Mouse (Mus musculus) neural tube, embryonic 15.5 days (tissue): Measurements from ENCODE around the gene B3gat2. TPM values are rescaled to one million over a fixed set of nuclear protein-coding genes. Genes with fewer than 3 reads are reported as not detected.

Experiments used
- ATAC-seq: fragments of 200-750 bp; cut with Nextera tagmentation; 2 replicates; pipeline ENCODE4 v1.8.0; 2017; ENCODE audit warnings: mild to moderate bottlenecking, moderate TSS enrichment, moderate library complexity; ENCODE audit not compliant: low FRiP score
- H3K27ac ChIP-seq: fragments of 300-500 bp; sonication (generic); replicated peaks from 2 replicates; pipeline ENCODE4 v1.5.1; 2015; ENCODE audit warnings: mild to moderate bottlenecking, inconsistent platforms
- H3K27me3 ChIP-seq: fragments of 300-500 bp; sonication (generic); replicated peaks from 2 replicates; pipeline ENCODE4 v1.6.1; 2015; ENCODE audit warnings: inconsistent platforms
- H3K36me3 ChIP-seq: fragments of 300-500 bp; sonication (generic); 2 replicates; pipeline ENCODE4 v1.6.1; 2015; ENCODE audit warnings: inconsistent platforms
- H3K4me1 ChIP-seq: fragments of 300-500 bp; sonication (generic); 2 replicates; pipeline ENCODE4 v1.6.1; 2015; ENCODE audit warnings: inconsistent platforms
- H3K4me2 ChIP-seq: fragments of 300-500 bp; sonication (generic); 2 replicates; pipeline ENCODE4 v1.6.1; 2015; ENCODE audit warnings: inconsistent platforms, mild to moderate bottlenecking, moderate library complexity
- H3K4me3 ChIP-seq: fragments of 300-500 bp; sonication (generic); replicated peaks from 2 replicates; pipeline ENCODE4 v1.5.1; 2015; ENCODE audit warnings: mild to moderate bottlenecking, inconsistent platforms
- H3K9ac ChIP-seq: fragments of 300-500 bp; sonication (generic); replicated peaks from 2 replicates; pipeline ENCODE4 v1.6.1; 2015; ENCODE audit warnings: mild to moderate bottlenecking, inconsistent platforms
- H3K9me3 ChIP-seq: fragments of 300-500 bp; sonication (generic); replicated peaks from 2 replicates; pipeline ENCODE4 v1.6.1; 2016; ENCODE audit warnings: inconsistent platforms
- WGBS: fragments of 180-500 bp; shearing (Covaris S2); methylation state at CpG from one replicate; pipeline ENCODE4 v1.1.7; 2015; ENCODE audit warnings: mixed read lengths; 5-methylcytosine and 5-hydroxymethylcytosine counted together
- polyA plus RNA-seq: library from polyadenylated mRNA; unstranded; fragments of >200 nt; fragmentation: Nextera tagmentation; extraction: Ambion mirVana; gene quantifications from 2 replicates; pipeline ENCODE4 v1.2.1, GENCODE M21; 2015

Gene B3gat2
- polyA plus RNA-seq, 1 experiment from 2014 or later: 27.9 TPM

DNA sequence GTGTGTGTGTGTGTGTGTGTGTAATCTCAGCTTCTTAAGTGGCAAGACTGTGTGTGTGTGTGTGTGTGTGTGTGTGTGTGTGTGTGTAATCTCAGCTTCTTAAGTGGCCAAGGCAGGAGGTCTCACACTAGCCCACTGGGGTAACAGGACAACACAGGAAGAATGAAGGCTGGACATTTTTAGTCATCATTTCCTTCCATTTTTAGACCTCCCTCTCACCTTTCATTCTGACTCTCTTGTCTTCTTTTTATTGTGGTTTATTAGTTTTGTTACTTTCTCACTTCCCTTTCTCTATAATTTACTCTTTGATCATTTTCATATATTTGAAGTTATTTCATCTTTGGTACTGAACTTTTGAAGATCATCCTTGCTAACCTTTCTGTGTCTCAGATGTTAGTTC is 79.4 kb downstream of the B3gat2 start:
- Histone ChIP-seq H3K9me3 (no peaks in the 10 kb centered on the region), H3K9ac (no peak overlapping the region), H3K4me3 (no peak overlapping the region), H3K4me2 (no peak overlapping the region), H3K27me3 (no peaks in the 10 kb centered on the region), H3K36me3 (peaks cover 11% of the 10 kb centered on the region), H3K27ac (no peak overlapping the region), H3K4me1 (peaks cover 8% of the 10 kb centered on the region)
- no peak for ATAC-seq

GRCm38 (mm10) chr1:23842629-23843028 is 81.1 kb downstream of the B3gat2 start:
- no peak overlapping the region for H3K4me2 ChIP-seq
- H3K36me3 ChIP-seq: peaks cover 22% of the 10 kb centered on the region
- H3K9ac ChIP-seq: no peak overlapping the region
- no peak overlapping the region for H3K4me3 ChIP-seq
- H3K9me3 ChIP-seq: no peaks in the 10 kb centered on the region
- WGBS: 37% methylated on average over 3 of the region's 3 CpGs
- no peaks in the 10 kb centered on the region for H3K27me3 ChIP-seq
- H3K27ac ChIP-seq: peak overlapping the region; percentile 46
- H3K4me1 ChIP-seq: peaks cover 11% of the 10 kb centered on the region
- peak; percentile 63 for ATAC-seq

- Histone ChIP-seq H3K36me3 (peaks cover 32% of the 10 kb centered on the region), H3K9me3 (no peaks in the 10 kb centered on the region), H3K27ac (peak overlapping the region; percentile 46; the same call in 1 of the 2 replicates), H3K27me3 (no peaks in the 10 kb centered on the region), H3K4me3 (no peak overlapping the region), H3K4me1 (peaks cover 11% of the 10 kb centered on the region), H3K9ac (no peak overlapping the region), H3K4me2 (no peak overlapping the region)
- no peak for ATAC-seq
- WGBS: 77% methylated on average over 7 of the region's 7 CpGs
These were observed 82.2 kb downstream of the B3gat2 start for GRCm38 (mm10) chr1:23843790-23844189.

DNA sequence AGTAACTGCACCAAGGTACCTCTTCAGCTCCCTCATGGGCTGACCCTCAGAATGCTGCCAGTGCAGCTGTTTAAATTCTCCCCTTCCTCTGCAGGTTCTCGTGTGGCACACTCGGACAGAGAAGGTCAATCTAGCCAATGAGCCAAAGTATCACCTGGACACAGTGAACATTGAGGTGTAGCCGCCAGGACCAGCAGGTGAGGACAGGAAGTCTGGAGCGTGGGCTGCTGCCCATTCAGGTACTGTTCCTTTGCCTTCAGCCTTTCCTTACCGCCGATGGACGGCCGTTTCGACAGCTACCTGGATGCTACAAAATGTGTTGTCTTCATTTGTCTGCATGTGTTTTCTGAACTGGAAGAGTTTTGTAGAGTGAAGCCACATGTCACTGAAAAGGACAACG is 83.5 kb downstream of the B3gat2 start:
- Histone ChIP-seq H3K9ac (no peak overlapping the region), H3K4me3 (no peak overlapping the region), H3K4me1 (peaks cover 11% of the 10 kb centered on the region), H3K4me2 (no peak overlapping the region), H3K27me3 (no peaks in the 10 kb centered on the region), H3K27ac (no peak overlapping the region), H3K36me3 (peaks cover 34% of the 10 kb centered on the region), H3K9me3 (no peaks in the 10 kb centered on the region)
- no peak for ATAC-seq
- 95% methylated on average over 10 of the region's 10 CpGs for WGBS

DNA sequence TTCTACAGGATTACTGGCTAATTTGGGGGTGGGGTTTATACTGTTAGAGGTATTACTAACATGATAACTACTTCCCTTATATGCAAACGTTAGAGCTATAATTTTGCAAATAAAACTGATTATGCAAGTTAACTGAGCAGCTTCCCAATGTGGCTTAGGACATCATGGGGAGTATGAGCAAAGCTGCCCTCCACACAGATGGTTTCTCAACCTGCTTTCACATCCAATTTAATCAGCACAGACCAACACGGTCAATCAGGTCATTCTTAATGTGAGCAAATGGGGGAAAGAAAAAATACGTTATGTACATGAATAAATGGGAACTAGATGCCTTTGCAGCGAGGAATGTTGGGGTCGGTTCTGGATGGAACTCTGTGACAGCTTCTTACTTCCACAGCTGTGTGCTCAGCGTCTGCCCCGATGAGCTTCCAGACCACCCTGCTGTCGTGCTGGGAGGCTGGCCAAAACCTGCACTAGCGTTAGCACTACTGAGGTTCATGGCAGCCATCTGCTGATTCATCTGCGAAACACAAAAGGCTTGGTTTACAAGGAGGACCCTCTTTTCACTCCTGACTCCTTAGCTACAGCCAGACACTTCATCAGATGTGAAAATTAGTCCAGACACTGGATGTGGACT is 84.6 kb downstream of the B3gat2 start:
- 51% methylated on average over 10 of the region's 10 CpGs for WGBS
- H3K36me3 ChIP-seq: peaks cover 38% of the 10 kb centered on the region
- no peak overlapping the region for H3K4me3 ChIP-seq
- H3K9ac ChIP-seq: no peak overlapping the region
- no peak for ATAC-seq
- H3K27me3 ChIP-seq: no peaks in the 10 kb centered on the region
- H3K9me3 ChIP-seq: no peaks in the 10 kb centered on the region
- H3K4me2 ChIP-seq: no peak overlapping the region
- peaks cover 11% of the 10 kb centered on the region for H3K4me1 ChIP-seq
- H3K27ac ChIP-seq: 0 out of 2 replicates have a peak overlapping the region, but pooled peaks have one; percentile 14

DNA sequence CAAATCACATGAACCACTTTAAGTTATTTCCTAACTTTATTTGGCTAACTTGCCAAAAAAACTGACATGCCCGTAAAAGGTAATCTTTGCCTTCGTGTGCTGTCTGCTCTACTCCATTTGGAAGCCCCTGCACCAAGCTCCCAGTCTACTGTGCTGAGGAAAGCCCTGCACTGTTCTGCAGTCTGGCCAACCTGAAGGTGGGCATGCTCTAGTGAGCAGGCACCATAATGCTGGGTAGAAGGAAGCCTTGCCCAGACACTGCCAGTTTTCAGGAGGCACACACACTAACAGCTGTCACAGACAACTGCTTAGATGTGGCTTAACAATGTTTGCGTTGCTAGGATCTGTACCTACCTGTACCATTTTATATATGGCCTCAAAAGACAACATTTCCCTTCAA is 94.1 kb downstream of the B3gat2 start:
- WGBS: 93% methylated on average over 3 of the region's 3 CpGs
- no peak overlapping the region for H3K4me2 ChIP-seq
- peaks cover 31% of the 10 kb centered on the region for H3K36me3 ChIP-seq
- H3K4me3 ChIP-seq: no peak overlapping the region
- no peaks in the 10 kb centered on the region for H3K4me1 ChIP-seq
- H3K9me3 ChIP-seq: no peaks in the 10 kb centered on the region
- no peak overlapping the region for H3K9ac ChIP-seq
- H3K27ac ChIP-seq: no peak overlapping the region
- no peak for ATAC-seq
- no peaks in the 10 kb centered on the region for H3K27me3 ChIP-seq

GRCm38 (mm10) chr1:23860944-23861343 is 99.4 kb downstream of the B3gat2 start:
- Histone ChIP-seq H3K4me2 (no peak overlapping the region), H3K4me1 (no peaks in the 10 kb centered on the region), H3K9me3 (no peaks in the 10 kb centered on the region), H3K27ac (no peak overlapping the region), H3K9ac (no peak overlapping the region), H3K27me3 (no peaks in the 10 kb centered on the region), H3K4me3 (no peak overlapping the region), H3K36me3 (peaks cover 23% of the 10 kb centered on the region)
- WGBS: 93% methylated on average over 2 of the region's 2 CpGs
- ATAC-seq: no peak

GRCm38 (mm10) chr1:23865566-23865965 is 104.0 kb downstream of the B3gat2 start:
- Histone ChIP-seq H3K4me1 (no peaks in the 10 kb centered on the region), H3K27ac (no peak overlapping the region), H3K9me3 (no peaks in the 10 kb centered on the region), H3K4me3 (no peak overlapping the region), H3K36me3 (peaks cover 4% of the 10 kb centered on the region; the same call in 1 of the 2 replicates), H3K4me2 (no peak overlapping the region), H3K9ac (no peak overlapping the region), H3K27me3 (no peaks in the 10 kb centered on the region)
- no peak for ATAC-seq
- 95% methylated on average over 7 of the region's 7 CpGs for WGBS

DNA sequence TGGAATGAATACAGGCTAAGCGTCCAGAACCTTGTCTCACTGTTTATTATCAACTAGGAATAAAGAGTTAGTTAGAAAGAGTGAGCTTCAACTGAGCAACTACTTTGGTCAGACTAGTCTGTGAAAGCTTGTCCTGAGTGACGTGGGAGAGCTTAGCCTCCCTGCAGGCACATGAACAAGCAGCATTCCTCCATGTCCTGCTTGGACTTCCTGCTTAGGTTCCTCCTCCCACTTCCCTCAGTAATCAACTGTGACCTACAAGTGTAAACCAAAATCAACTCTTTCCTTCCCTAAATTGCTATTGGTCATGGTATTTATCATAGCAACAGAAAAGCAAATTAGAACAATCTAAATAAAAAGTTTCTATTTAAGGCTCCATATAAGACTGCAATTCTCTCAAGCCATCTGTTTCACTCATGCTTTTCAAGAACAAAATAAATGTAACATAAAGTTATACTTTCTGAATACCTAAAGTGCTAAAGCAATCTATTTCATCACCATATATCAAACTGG is 105.9 kb downstream of the B3gat2 start:
- H3K27me3 ChIP-seq: no peaks in the 10 kb centered on the region
- H3K4me2 ChIP-seq: no peak overlapping the region
- ATAC-seq: no peak
- no peak overlapping the region for H3K9ac ChIP-seq
- peaks cover 10% of the 10 kb centered on the region; the same call in 1 of the 2 replicates for H3K36me3 ChIP-seq
- H3K4me3 ChIP-seq: no peak overlapping the region
- H3K27ac ChIP-seq: no peak overlapping the region
- H3K4me1 ChIP-seq: no peaks in the 10 kb centered on the region
- WGBS: 38% methylated on average over 2 of the region's 2 CpGs
- H3K9me3 ChIP-seq: no peaks in the 10 kb centered on the region

- Histone ChIP-seq H3K4me3 (no peak overlapping the region), H3K9me3 (no peaks in the 10 kb centered on the region), H3K9ac (no peak overlapping the region), H3K4me1 (no peaks in the 10 kb centered on the region), H3K36me3 (peaks cover 20% of the 10 kb centered on the region; the same call in 1 of the 2 replicates), H3K27me3 (no peaks in the 10 kb centered on the region), H3K27ac (no peak overlapping the region), H3K4me2 (no peak overlapping the region)
- no peak for ATAC-seq
- 94% methylated on average over 1 of the region's 1 CpGs for WGBS
These were observed 110.6 kb downstream of the B3gat2 start for GRCm38 (mm10) chr1:23872194-23872593.

DNA sequence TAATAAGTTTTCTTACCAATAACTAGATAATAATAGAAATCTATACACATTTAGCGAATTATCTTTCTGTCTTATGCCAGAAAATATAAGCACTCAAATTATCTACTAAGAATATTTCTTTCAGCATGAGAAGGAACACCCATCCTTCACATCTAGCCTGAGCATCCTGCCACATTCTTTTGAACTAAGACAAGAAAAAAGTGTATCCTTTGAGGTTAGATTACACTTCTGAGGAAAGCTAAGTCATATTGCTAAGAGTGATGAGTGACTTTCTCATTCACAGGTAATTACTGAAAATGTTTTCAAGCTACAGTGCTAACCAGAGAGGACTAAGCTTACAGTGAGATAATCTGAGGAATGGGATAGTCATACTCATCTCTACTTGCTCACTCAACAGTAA is 121.1 kb downstream of the B3gat2 start:
- Histone ChIP-seq H3K4me2 (no peak overlapping the region), H3K27ac (no peak overlapping the region), H3K27me3 (no peaks in the 10 kb centered on the region), H3K4me1 (no peaks in the 10 kb centered on the region), H3K9me3 (no peaks in the 10 kb centered on the region), H3K4me3 (no peak overlapping the region), H3K9ac (no peak overlapping the region), H3K36me3 (no peaks in the 10 kb centered on the region)
- WGBS: 98% methylated on average over 1 of the region's 1 CpGs
- no peak for ATAC-seq

GRCm38 (mm10) chr1:23884087-23884668 is 122.6 kb downstream of the B3gat2 start:
- H3K27me3 ChIP-seq: no peaks in the 10 kb centered on the region
- H3K36me3 ChIP-seq: no peaks in the 10 kb centered on the region
- H3K4me2 ChIP-seq: no peak overlapping the region
- H3K27ac ChIP-seq: no peak overlapping the region
- H3K4me1 ChIP-seq: no peaks in the 10 kb centered on the region
- no peak for ATAC-seq
- H3K9me3 ChIP-seq: no peaks in the 10 kb centered on the region
- no peak overlapping the region for H3K9ac ChIP-seq
- WGBS: 92% methylated on average over 2 of the region's 2 CpGs
- H3K4me3 ChIP-seq: no peak overlapping the region
